Mouse (Mus musculus) erythroid progenitor cell, adult 5-6 weeks (primary cell): ENCODE results near the gene Cited4. TPM values are rescaled to one million over a fixed set of nuclear protein-coding genes. Genes with fewer than 3 reads are reported as not detected.

Source experiments
- ATAC-seq: replicated peaks from 2 replicates; pipeline ENCODE4 v1.8.0; 2016; ENCODE audit warnings: moderate number of reproducible peaks, mild to moderate bottlenecking, moderate TSS enrichment, inconsistent platforms; ENCODE audit not compliant: poor library complexity, low FRiP score, severe bottlenecking
- total RNA-seq, 2 experiments: library from RNA; stranded (forward) in 1 of 2; stranded (reverse) in 1 of 2; fragments of 150-400 nt in 1 of 2; fragments of 186-747, 209-891 nt in 1 of 2; gene quantifications; 2 replicates each; pipeline versions ENCODE4 v1.2.3 to v1.2.4; 2015 to 2017; ENCODE audit warnings: low replicate concordance in 2 of 2

The Cited4 gene
- total RNA-seq (2015; ENCODE audit: low replicate concordance) (10.9 and 13.3 TPM in 2 replicates), total RNA-seq (2017; ENCODE audit: low replicate concordance) (5.6 TPM in 2 replicates)

- ATAC-seq = peak; percentile 87
Observed at GRCm38 (mm10) chr4:120666358-120667024, at the start of gene Cited4. Gene Cited4 (plus strand): TSS chr4:120666572.

GRCm38 (mm10) chr4:120627728-120628127 is 38.6 kb upstream of the Cited4 start:
- ATAC-seq = no peak

- peak; percentile 41; the same call in 1 of the 2 replicates for ATAC-seq
Observed at GRCm38 (mm10) chr4:120630218-120630931, 36.0 kb upstream of the Cited4 start.

- peak; percentile 89 for ATAC-seq
Observed at GRCm38 (mm10) chr4:120631828-120632227, 34.5 kb upstream of the Cited4 start.

- no peak for ATAC-seq
Observed at GRCm38 (mm10) chr4:120635351-120635750, 31.0 kb upstream of the Cited4 start.

- no peak for ATAC-seq
Observed at GRCm38 (mm10) chr4:120641946-120642345, 24.4 kb upstream of the Cited4 start.

- no peak for ATAC-seq
Observed at GRCm38 (mm10) chr4:120643899-120644298, 22.5 kb upstream of the Cited4 start.

- peak; percentile 75 for ATAC-seq
Observed at GRCm38 (mm10) chr4:120649369-120650207, 16.8 kb upstream of the Cited4 start.

GRCm38 (mm10) chr4:120650208-120650592 is 16.2 kb upstream of the Cited4 start:
- ATAC-seq = no peak

GRCm38 (mm10) chr4:120655898-120656297 is 10.5 kb upstream of the Cited4 start:
- ATAC-seq = no peak

GRCm38 (mm10) chr4:120660485-120660884 is 5.9 kb upstream of the Cited4 start:
- no peak for ATAC-seq

GRCm38 (mm10) chr4:120664601-120665000 is 1.8 kb upstream of the Cited4 start:
- ATAC-seq = no peak

GRCm38 (mm10) chr4:120665144-120665700 is 1.1 kb upstream of the Cited4 start:
- no peak for ATAC-seq

- no peak for ATAC-seq
Observed at GRCm38 (mm10) chr4:120665782-120666181, 590 bp upstream of the Cited4 start.

- peak; percentile 61 for ATAC-seq
Observed at GRCm38 (mm10) chr4:120667045-120667501, 701 bp downstream of the Cited4 start.

GRCm38 (mm10) chr4:120667555-120667954 is 1.2 kb downstream of the Cited4 start:
- ATAC-seq = peak; percentile 15

GRCm38 (mm10) chr4:120668551-120668950 is 2.2 kb downstream of the Cited4 start:
- ATAC-seq = peak; percentile 50

- no peak for ATAC-seq
Observed at GRCm38 (mm10) chr4:120669585-120669984, 3.2 kb downstream of the Cited4 start.

GRCm38 (mm10) chr4:120671046-120671445 is 4.7 kb downstream of the Cited4 start:
- ATAC-seq = no peak

- no peak for ATAC-seq
Observed at GRCm38 (mm10) chr4:120673606-120674005, 7.2 kb downstream of the Cited4 start.
